10 mouse cellular contexts compared by ENCODE assay signal in the genomic region with DNA sequence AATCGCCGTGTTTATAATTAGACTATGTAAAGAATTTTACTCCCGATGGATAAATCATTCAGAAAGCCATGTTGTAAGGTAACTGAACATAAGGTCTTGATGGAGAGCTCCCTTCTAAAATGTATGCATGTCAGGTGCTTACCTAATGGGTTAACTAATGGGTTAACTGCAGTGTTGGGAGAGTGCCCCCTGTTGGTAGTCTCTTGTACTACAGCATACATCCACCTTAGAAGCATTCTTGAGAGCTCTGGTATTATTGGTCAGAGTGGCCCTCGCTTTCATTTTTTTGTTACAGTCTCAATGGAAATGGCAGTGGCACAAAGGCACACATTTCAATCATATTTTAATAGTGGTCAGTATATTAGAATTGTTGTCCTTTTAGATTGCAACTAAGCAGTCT.
DNase-seq lines count a peak whose midpoint lies in the region; ATAC-seq and TF ChIP-seq lines count a peak whose summit lies in the region.
"Had no signal": no experiment of that assay in that cellular context is flagged by ENCODE, and none has a peak within 500 bp of the region (broad histone marks: within the 10 kb centered on the region; RNA-seq: fewer than 3 reads in every experiment).

No protein-coding gene starts in this region.

- no peaks in the 10 kb centered on the region for H3K9me3 ChIP-seq in heart, postnatal 0 days (replicated peaks; ENCODE audit: control insufficient read depth, low read length)
- H3K9me3 ChIP-seq in heart, embryonic 11.5 days (replicated peaks; ENCODE audit: control insufficient read depth, low read length): no peaks in the 10 kb centered on the region
- H3K9me3 ChIP-seq: embryonic facial prominence, embryonic 15.5 days; hindbrain, embryonic 15.5 days had no signal

- no peak overlapping the region for H3K4me2 ChIP-seq in heart, postnatal 0 days (ENCODE audit: low read depth, low read length)
- H3K4me2 ChIP-seq in heart, embryonic 11.5 days: no peak overlapping the region
- H3K4me2 ChIP-seq: embryonic facial prominence, embryonic 15.5 days; hindbrain, embryonic 15.5 days had no signal

- 85% methylated on average over 4 of the region's 4 CpGs for WGBS in heart, postnatal 0 days
- 90% methylated on average over 4 of the region's 4 CpGs for WGBS in heart, embryonic 11.5 days (ENCODE audit: insufficient replicate concordance)

- H3K9ac ChIP-seq in heart, postnatal 0 days (replicated peaks; ENCODE audit: low read depth, low read length): no peak overlapping the region
- H3K9ac ChIP-seq in heart, embryonic 11.5 days (ENCODE audit: low read depth, low read length): no peak overlapping the region
- H3K9ac ChIP-seq: embryonic facial prominence, embryonic 15.5 days; hindbrain, embryonic 15.5 days had no signal

- peak; percentile 65 for TF ChIP-seq CTCF in heart, postnatal 0 days (IDR thresholded peaks at IDR 0.05; ENCODE audit: low read depth)
- TF ChIP-seq CTCF in testis, adult 2 months (IDR thresholded peaks at IDR 0.05; ENCODE audit: control insufficient read depth, insufficient read depth, insufficient replicate concordance, low read depth, low read length): peak; percentile 27; the same call in 1 of the 2 replicates

- H3K4me1 ChIP-seq in heart, postnatal 0 days (ENCODE audit: control insufficient read depth, insufficient read depth): 0 out of 2 replicates have a peak, but pooled peaks cover 5% of the 10 kb centered on the region
- no peaks in the 10 kb centered on the region for H3K4me1 ChIP-seq in heart, embryonic 11.5 days (ENCODE audit: control insufficient read depth, insufficient read depth, low read length)
- H3K4me1 ChIP-seq in testis, adult 2 months (ENCODE audit: control insufficient read depth, insufficient read depth, low read length): no peaks in the 10 kb centered on the region
- H3K4me1 ChIP-seq: embryonic facial prominence, embryonic 15.5 days; hindbrain, embryonic 15.5 days had no signal

- no peak for TF ChIP-seq POLR2A in testis, adult 2 months (IDR thresholded peaks at IDR 0.05; ENCODE audit: control insufficient read depth, low read depth, low read length)

- ATAC-seq in heart, postnatal 0 days (ENCODE audit: insufficient read depth, low read depth): no peak
- no peak for ATAC-seq in heart, embryonic 11.5 days (replicated peaks; ENCODE audit: insufficient number of reproducible peaks, low FRiP score, low TSS enrichment)

- H3K36me3 ChIP-seq in heart, postnatal 0 days (replicated peaks; ENCODE audit: control insufficient read depth, insufficient read depth, low read length): peaks cover 8% of the 10 kb centered on the region
- H3K36me3 ChIP-seq in heart, embryonic 11.5 days (ENCODE audit: control insufficient read depth, insufficient read depth, low read length): peaks cover 8% of the 10 kb centered on the region
- H3K36me3 ChIP-seq in testis, adult 2 months (ENCODE audit: control insufficient read depth, insufficient read depth, low read length): no peaks in the 10 kb centered on the region
- H3K36me3 ChIP-seq: hindbrain, embryonic 15.5 days had no signal

- DNase-seq in heart, postnatal 0 days (ENCODE audit: low spot score): no peak
- no peak for DNase-seq in testis, postnatal 14 days (ENCODE audit: low spot score)
- peak; percentile 43 for DNase-seq in embryo, embryonic 11 days
- peak; percentile 28 for DNase-seq in thymus, postnatal 14 days
- DNase-seq in urinary bladder, postnatal 25 days (ENCODE audit: low spot score): no peak
- DNase-seq in testis, postnatal 10 days (ENCODE audit: low spot score): no peak

- H3K27me3 ChIP-seq in heart, postnatal 0 days (ENCODE audit: control insufficient read depth, insufficient read depth, low read length): no peaks in the 10 kb centered on the region
- no peaks in the 10 kb centered on the region for H3K27me3 ChIP-seq in heart, embryonic 11.5 days (ENCODE audit: control insufficient read depth, insufficient read depth, low read length)
- no peaks in the 10 kb centered on the region for H3K27me3 ChIP-seq in testis, adult 2 months (ENCODE audit: control insufficient read depth, insufficient read depth, low read length)
- H3K27me3 ChIP-seq: embryonic facial prominence, embryonic 15.5 days; hindbrain, embryonic 15.5 days had no signal

- H3K27ac ChIP-seq in heart, postnatal 0 days (ENCODE audit: low read depth): no peak overlapping the region
- H3K27ac ChIP-seq in heart, embryonic 11.5 days (ENCODE audit: low read depth, low read length): no peak overlapping the region
- no peak overlapping the region for H3K27ac ChIP-seq in testis, adult 2 months (ENCODE audit: control insufficient read depth, insufficient read depth, low read depth, low read length)
- H3K27ac ChIP-seq: embryonic facial prominence, embryonic 15.5 days; hindbrain, embryonic 15.5 days had no signal

- TF ChIP-seq EP300 in heart, postnatal 0 days (IDR thresholded peaks at IDR 0.05; ENCODE audit: low read depth): no peak

- no peak overlapping the region for H3K4me3 ChIP-seq in heart, postnatal 0 days (ENCODE audit: low read depth, low read length)
- no peak overlapping the region for H3K4me3 ChIP-seq in heart, embryonic 11.5 days (ENCODE audit: low read depth, low read length)
- no peak overlapping the region for H3K4me3 ChIP-seq in testis, adult 2 months (ENCODE audit: control insufficient read depth, low read depth, low read length)
- H3K4me3 ChIP-seq: embryonic facial prominence, embryonic 15.5 days; hindbrain, embryonic 15.5 days had no signal

Comparison
In these comparisons a context has a peak if more than half of its experiments do, and no peak if none do; other contexts are left out.
1. DNase-seq: peak in embryo, embryonic 11 days (single experiment) and thymus, postnatal 14 days (single experiment); none in heart, postnatal 0 days (single experiment), testis, postnatal 14 days (single experiment), urinary bladder, postnatal 25 days (single experiment) and testis, postnatal 10 days (single experiment).